Mouse (Mus musculus) stomach, postnatal 0 days (tissue): ENCODE measurements around the gene Mad2l2. TPM values are rescaled to one million over a fixed set of nuclear protein-coding genes. Genes with fewer than 3 reads are reported as not detected.

ENCODE experiments used
- ATAC-seq: fragments of 200-750 bp; cut with Nextera tagmentation; 2 replicates; pipeline ENCODE4 v1.8.0; 2017; ENCODE audit not compliant: low FRiP score, low TSS enrichment
- DNase-seq: peaks from one replicate; pipeline ENCODE4 v3.0.0-alpha.2; 2016; ENCODE audit warnings: low spot score
- H3K27ac ChIP-seq: fragments of 300-500 bp; sonication (generic); replicated peaks from 2 replicates; pipeline ENCODE4 v1.5.1; 2014; ENCODE audit warnings: mild to moderate bottlenecking, control low read depth
- H3K27me3 ChIP-seq: fragments of 300-500 bp; sonication (generic); 2 replicates; pipeline ENCODE4 v1.6.1; 2014; ENCODE audit warnings: low read length; ENCODE audit not compliant: control insufficient read depth, insufficient read depth
- H3K36me3 ChIP-seq: fragments of 300-500 bp; sonication (generic); 2 replicates; pipeline ENCODE4 v1.6.1; 2014; ENCODE audit warnings: low read length, mixed read lengths; ENCODE audit not compliant: control insufficient read depth, insufficient read depth
- H3K4me1 ChIP-seq: fragments of 300-500 bp; sonication (generic); replicated peaks from 2 replicates; pipeline ENCODE4 v1.6.1; 2014; ENCODE audit warnings: antibody characterized with exemption; ENCODE audit not compliant: control insufficient read depth, insufficient read depth
- H3K4me2 ChIP-seq: fragments of 300-500 bp; sonication (generic); replicated peaks from 2 replicates; pipeline ENCODE4 v1.6.1; 2014; ENCODE audit warnings: low read depth, mild to moderate bottlenecking, control low read depth, moderate library complexity
- H3K4me3 ChIP-seq: fragments of 300-500 bp; sonication (generic); 2 replicates; pipeline ENCODE4 v1.5.1; 2014; ENCODE audit warnings: low read depth, low read length, control low read depth
- H3K9ac ChIP-seq: fragments of 300-500 bp; sonication (generic); 2 replicates; pipeline ENCODE4 v1.6.1; 2014; ENCODE audit warnings: mild to moderate bottlenecking, low read length, control low read depth, mixed read lengths
- H3K9me3 ChIP-seq: fragments of 300-500 bp; sonication (generic); 2 replicates; pipeline ENCODE4 v1.6.1; 2016; ENCODE audit warnings: low read length; ENCODE audit not compliant: control insufficient read depth
- CTCF ChIP-seq: IDR thresholded peaks from 2 replicates; pipeline ENCODE4 v1.5.1; 2016; ENCODE audit warnings: antibody characterized with exemption, low read depth, mild to moderate bottlenecking, moderate library complexity
- EP300 ChIP-seq: optimal IDR thresholded peaks from 2 replicates; pipeline ENCODE3; 2016; ENCODE audit warnings: antibody characterized with exemption
- WGBS: fragments of 180-500 bp; shearing (Covaris S2); extraction: QIAGEN DNeasy Blood & Tissue Kit; methylation state at CpG from one replicate; pipeline ENCODE4 v1.1.7; 2014; 5-methylcytosine and 5-hydroxymethylcytosine counted together
- polyA plus RNA-seq: library from polyadenylated mRNA; unstranded; fragments of >200 nt; fragmentation: Nextera tagmentation; extraction: Ambion mirVana; gene quantifications from 2 replicates; pipeline ENCODE4 v1.2.1, GENCODE M21; 2015

Mad2l2 gene
- polyA plus RNA-seq, 1 experiment from 2014 or later, result 25.0 TPM

DNA sequence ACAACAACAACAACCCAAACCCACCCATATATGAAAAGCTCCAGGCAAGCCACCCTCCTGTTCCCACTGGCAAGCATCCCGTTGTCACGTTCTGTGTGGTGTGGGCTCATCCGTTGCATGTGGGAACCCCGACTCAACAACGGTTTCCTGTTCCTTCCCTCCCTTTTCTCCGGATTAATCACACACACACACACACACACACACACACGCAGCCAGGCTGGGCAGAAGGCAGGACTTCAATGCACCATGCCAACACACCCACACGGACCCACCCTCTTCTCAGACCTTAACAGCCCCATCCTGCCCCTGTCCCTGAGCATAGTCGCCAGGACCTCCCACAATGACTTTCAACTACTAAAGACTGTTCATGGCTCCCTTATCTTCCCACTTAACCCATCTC lies 9.6 kb upstream of the Mad2l2 start:
- Histone ChIP-seq H3K9ac (no peak overlapping the region), H3K4me1 (no peaks in the 10 kb centered on the region), H3K27ac (no peak overlapping the region), H3K27me3 (no peaks in the 10 kb centered on the region), H3K4me2 (no peak overlapping the region), H3K4me3 (no peak overlapping the region), H3K36me3 (no peaks in the 10 kb centered on the region), H3K9me3 (no peaks in the 10 kb centered on the region)
- 74% methylated on average over 9 of the region's 9 CpGs for WGBS
- no peak for TF ChIP-seq CTCF
- TF ChIP-seq EP300, result no peak
- no peak for ATAC-seq
- no peak for DNase-seq

DNA sequence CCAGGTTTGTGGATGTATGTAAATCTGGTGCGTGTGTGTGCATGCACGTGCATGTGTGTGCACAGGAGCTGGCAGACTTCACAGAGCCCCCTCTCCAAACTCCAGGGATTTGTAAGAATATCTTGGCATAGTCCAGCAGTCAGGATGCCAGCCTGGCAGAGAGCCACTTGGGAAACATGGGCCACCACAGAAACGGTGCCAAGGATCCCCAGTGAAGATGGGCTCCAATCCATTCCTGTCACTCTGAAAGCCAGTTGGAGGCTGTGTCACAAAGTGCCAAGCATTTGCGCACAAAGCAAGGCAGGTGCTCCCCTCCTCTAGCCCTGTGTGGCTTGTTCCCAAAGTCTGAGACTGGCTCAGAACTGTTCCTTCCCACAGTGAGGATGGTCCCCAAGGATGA lies 8.8 kb upstream of the Mad2l2 start:
- 80% methylated on average over 4 of the region's 4 CpGs for WGBS
- ATAC-seq, result no peak
- no peak overlapping the region for H3K9ac ChIP-seq
- no peak overlapping the region for H3K4me2 ChIP-seq
- no peak for DNase-seq
- no peak overlapping the region for H3K27ac ChIP-seq
- no peak overlapping the region for H3K4me3 ChIP-seq
- H3K9me3 ChIP-seq, result no peaks in the 10 kb centered on the region
- TF ChIP-seq CTCF, result no peak
- no peak for TF ChIP-seq EP300
- no peaks in the 10 kb centered on the region for H3K27me3 ChIP-seq
- no peaks in the 10 kb centered on the region for H3K4me1 ChIP-seq
- H3K36me3 ChIP-seq, result no peaks in the 10 kb centered on the region

DNA sequence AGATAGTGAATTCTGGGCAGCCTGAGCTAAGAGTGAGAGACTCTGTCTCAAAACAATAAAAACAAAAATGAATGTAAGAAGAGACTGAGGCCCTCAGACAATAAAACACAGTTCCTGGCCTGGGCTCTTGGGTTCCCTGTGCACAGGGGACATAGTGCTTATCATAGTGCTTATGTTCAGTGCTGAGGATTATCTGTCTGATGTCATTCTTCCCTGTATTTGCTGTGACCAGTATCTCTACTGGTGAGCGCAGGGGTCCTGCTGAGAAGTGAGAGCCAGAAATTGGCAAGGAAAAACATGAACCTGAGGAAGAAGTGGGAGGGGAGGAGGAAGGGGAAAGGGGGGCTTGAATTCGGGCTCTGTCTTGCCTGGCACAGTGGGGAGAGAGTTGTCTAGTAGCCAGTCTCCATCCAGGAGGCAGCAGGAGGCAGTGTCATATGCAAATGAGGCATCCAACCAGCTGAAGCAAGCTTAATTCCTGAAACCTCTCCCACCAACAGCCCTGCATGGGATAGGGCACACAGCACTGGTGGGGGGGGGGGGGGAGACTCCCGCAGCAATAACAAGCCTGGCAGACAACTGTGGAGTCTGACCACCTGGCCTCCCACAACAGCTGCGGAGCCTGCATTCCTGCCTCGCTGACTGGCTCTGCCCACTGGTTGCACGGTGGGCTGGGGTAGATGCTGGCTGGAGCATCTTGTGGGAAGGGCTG lies 8.0 kb upstream of the Mad2l2 start:
- Histone ChIP-seq H3K27ac (no peak overlapping the region), H3K9me3 (no peaks in the 10 kb centered on the region), H3K4me2 (no peak overlapping the region), H3K27me3 (no peaks in the 10 kb centered on the region), H3K36me3 (no peaks in the 10 kb centered on the region), H3K4me3 (no peak overlapping the region), H3K9ac (no peak overlapping the region), H3K4me1 (no peaks in the 10 kb centered on the region)
- WGBS, result 26% methylated on average over 6 of the region's 6 CpGs
- ATAC-seq (no peak), DNase-seq (no peak)
- TF ChIP-seq CTCF (no peak), EP300 (no peak)

DNA sequence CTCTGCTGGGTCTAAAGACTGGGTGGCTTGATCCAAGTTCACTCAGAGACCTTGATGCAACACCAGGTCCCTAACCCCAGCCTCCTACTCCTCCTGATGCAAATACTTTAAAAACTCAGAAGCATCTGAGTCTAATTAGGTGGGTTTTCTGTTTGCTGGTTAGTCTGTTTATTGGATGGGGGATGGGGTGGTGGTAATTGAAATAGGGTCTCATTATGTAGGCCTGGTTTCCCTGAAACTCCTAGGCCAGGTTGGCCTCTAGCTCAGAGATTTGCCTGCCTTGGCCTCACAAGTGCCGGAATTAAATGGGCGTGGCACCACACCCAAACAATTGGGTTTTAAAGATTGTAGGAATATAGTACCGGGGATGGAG lies 7.5 kb upstream of the Mad2l2 start:
- no peak for DNase-seq
- no peaks in the 10 kb centered on the region for H3K9me3 ChIP-seq
- no peak overlapping the region for H3K9ac ChIP-seq
- no peak for ATAC-seq
- no peak overlapping the region for H3K4me2 ChIP-seq
- no peaks in the 10 kb centered on the region for H3K27me3 ChIP-seq
- WGBS, result 66% methylated on average over 3 of the region's 3 CpGs
- TF ChIP-seq EP300, result no peak
- TF ChIP-seq CTCF, result no peak
- H3K4me3 ChIP-seq, result no peak overlapping the region
- H3K27ac ChIP-seq, result no peak overlapping the region
- H3K36me3 ChIP-seq, result no peaks in the 10 kb centered on the region
- no peaks in the 10 kb centered on the region for H3K4me1 ChIP-seq

DNA sequence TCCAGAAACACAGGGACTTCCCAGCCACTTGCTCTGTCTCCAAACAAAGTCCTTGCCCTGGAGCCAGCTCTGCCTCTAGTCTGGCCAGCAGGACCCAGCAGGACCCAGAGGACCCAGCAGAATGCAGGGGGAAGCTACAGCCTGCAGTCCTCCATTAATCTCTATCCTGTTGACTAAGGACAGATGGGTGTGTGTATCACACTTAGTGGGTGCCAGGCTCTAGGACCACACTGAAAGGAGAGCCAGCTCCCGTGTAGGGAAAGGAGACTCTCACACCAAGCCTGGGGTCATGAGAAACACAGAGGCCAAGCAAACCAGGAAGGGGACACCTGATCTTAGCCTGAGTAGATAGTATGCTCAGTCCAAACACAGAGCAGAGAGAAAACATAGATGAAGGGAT lies 1.9 kb upstream of the Mad2l2 start:
- H3K36me3 ChIP-seq, result no peaks in the 10 kb centered on the region
- no peak overlapping the region for H3K27ac ChIP-seq
- no peaks in the 10 kb centered on the region; the same call in 1 of the 2 replicates for H3K4me1 ChIP-seq
- no peak for ATAC-seq
- WGBS, result 50% methylated on average over 1 of the region's 1 CpGs
- no peak overlapping the region for H3K9ac ChIP-seq
- DNase-seq, result no peak
- H3K4me3 ChIP-seq, result no peak overlapping the region
- H3K9me3 ChIP-seq, result no peaks in the 10 kb centered on the region
- peaks cover 15% of the 10 kb centered on the region for H3K27me3 ChIP-seq
- TF ChIP-seq CTCF (no peak), EP300 (no peak)
- no peak overlapping the region for H3K4me2 ChIP-seq

DNA sequence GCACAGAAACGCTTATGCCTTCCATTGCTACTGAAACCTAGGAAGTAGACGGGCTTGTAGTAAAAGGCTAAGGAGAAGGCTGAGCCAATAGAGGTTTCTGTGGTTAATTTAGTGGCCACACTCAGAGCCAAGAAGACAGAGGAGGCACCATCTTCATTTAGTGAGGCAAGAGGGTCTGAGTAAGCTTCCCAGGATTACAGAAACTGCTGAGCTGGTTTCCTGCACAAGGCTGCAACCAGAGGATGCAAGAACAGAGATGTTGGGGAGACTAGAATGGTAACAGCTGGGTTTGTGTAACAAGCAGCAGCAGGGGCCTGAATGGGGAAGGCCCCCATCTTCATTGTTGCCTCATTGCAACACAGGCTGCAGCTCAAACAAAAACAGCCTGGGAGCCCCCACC lies 1.5 kb upstream of the Mad2l2 start:
- H3K27ac ChIP-seq, result no peak overlapping the region
- H3K4me3 ChIP-seq, result no peak overlapping the region
- H3K27me3 ChIP-seq, result peaks cover 15% of the 10 kb centered on the region
- no peak overlapping the region for H3K9ac ChIP-seq
- DNase-seq, result no peak
- WGBS, result 59% methylated on average over 2 of the region's 2 CpGs
- ATAC-seq, result no peak
- H3K9me3 ChIP-seq, result no peaks in the 10 kb centered on the region
- TF ChIP-seq EP300, result no peak
- no peak for TF ChIP-seq CTCF
- H3K4me1 ChIP-seq, result no peaks in the 10 kb centered on the region; the same call in 1 of the 2 replicates
- H3K36me3 ChIP-seq, result no peaks in the 10 kb centered on the region
- no peak overlapping the region for H3K4me2 ChIP-seq
